Mouse (Mus musculus) erythroblast, embryonic 14.5 days (primary cell): ENCODE results near the gene Syt13.

Experiments used
- GATA1 ChIP-seq: IDR thresholded peaks from 2 replicates; pipeline ENCODE4 v1.6.1; 2012; ENCODE audit warnings: low read length, inconsistent platforms, mixed read lengths
- TAL1 ChIP-seq: IDR thresholded peaks from 3 replicates; pipeline ENCODE4 v1.6.1; 2012; ENCODE audit warnings: low read length, inconsistent platforms, mixed read lengths

DNA sequence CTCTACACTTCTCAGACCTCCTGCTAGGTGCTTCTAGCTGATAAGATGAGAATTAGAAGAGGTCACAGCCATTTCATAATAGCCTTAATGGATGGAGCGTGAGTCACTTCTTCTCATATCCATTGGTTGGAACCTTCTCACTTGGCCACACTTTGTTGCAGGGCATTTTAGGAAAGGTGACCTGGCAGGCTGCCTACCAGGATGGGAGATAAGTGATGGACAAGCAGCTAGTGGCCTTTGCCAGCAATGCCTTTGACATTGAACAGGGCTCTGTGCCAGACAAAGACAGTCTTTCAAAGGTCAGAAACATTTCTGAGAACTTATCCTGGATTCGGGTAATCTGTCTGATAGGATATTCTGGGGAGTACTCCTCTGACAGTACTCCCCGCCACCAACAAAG lies 28.5 kb downstream of the Syt13 start:
- TF ChIP-seq GATA1 (no peak), TAL1 (no peak)
